8 mouse cellular contexts compared by ENCODE assay signal in genomic region chr8:95488698-95489332, GRCm38 (mm10). TPM values are rescaled to one million over a fixed set of nuclear protein-coding genes. Genes with fewer than 3 reads are reported as not detected.
A peak's percentile ranks its signal among the peaks of the same experiment; 100 is the strongest.
DNase-seq lines count a peak whose midpoint lies in the region; ATAC-seq lines count a peak whose summit lies in the region.

No protein-coding gene starts in this region.

- DNase-seq in adrenal gland, adult (ENCODE audit: inconsistent age in 2 of 2, low spot score in 1 of 2): peak; percentile 88 to 96
- peak; percentile 75 for DNase-seq in embryo, embryonic 10 days (ENCODE audit: low spot score)
- peak; percentile 89 for DNase-seq in gastrocnemius, postnatal 14 days
- peak; percentile 75 to 84 for DNase-seq in left cerebral cortex, postnatal 25 days (ENCODE audit: low spot score in 2 of 2)
- DNase-seq in mesoderm, embryonic 11.5 days (ENCODE audit: low read depth, low spot score): peak; percentile 76
- peak; percentile 89 for DNase-seq in right cerebral cortex, postnatal 25 days
- peak; percentile 84 to 89 for DNase-seq in urinary bladder, postnatal 4 days (ENCODE audit: low spot score in 2 of 2)

- peak; percentile 95 for ATAC-seq in inflammation-experienced regulatory T-cells, adult 6 months

- intact Hi-C loops in gastrocnemius, postnatal 14 days (cut with DNase I; ENCODE audit: low total_unique reads): no loop called here
- intact Hi-C loops in left cerebral cortex, postnatal 25 days (cut with DNase I): loop anchor here (2.0 kb wide), 1 partner anchor 54 kb away; the partner anchor contains the start of gene Cfap20

RNA-seq across cellular contexts. Expression of gene Csnk2a2, which starts 1.0 kb away (rescaled TPM):
- total RNA-seq in gastrocnemius, postnatal 14 days (2021): 10 to 100 TPM; 22.4 to 30.3 TPM
- 10 to 100 TPM; 10.6 to 16.8 (median 12.5) TPM for polyA plus RNA-seq in inflammation-experienced regulatory T-cells, adult 6 months (2017; shearing (Covaris generic))
- total RNA-seq in left cerebral cortex, postnatal 25 days (2021): 10 to 100 TPM; 92.1 to 99.1 TPM

RNA-seq across cellular contexts. Expression of gene Ccdc113, which starts 45.1 kb away (rescaled TPM):
- total RNA-seq in gastrocnemius, postnatal 14 days (2021): not detected
- not detected for polyA plus RNA-seq in inflammation-experienced regulatory T-cells, adult 6 months (2017; shearing (Covaris generic))
- total RNA-seq in left cerebral cortex, postnatal 25 days (2021): 1 to 10 TPM; 2.0 to 2.2 TPM

RNA-seq across cellular contexts. Expression of gene Cfap20, which starts 54.1 kb away (rescaled TPM):
- 10 to 100 TPM in 1 of 2 experiments, 1 to 10 TPM in 1; 9.7 to 13.1 TPM for total RNA-seq in gastrocnemius, postnatal 14 days (2021)
- 10 to 100 TPM; 55.7 to 72.2 (median 70.1) TPM for polyA plus RNA-seq in inflammation-experienced regulatory T-cells, adult 6 months (2017; shearing (Covaris generic))
- total RNA-seq in left cerebral cortex, postnatal 25 days (2021): 10 to 100 TPM; 57.8 to 60.0 TPM

Comparison
In these comparisons a context has a peak if more than half of its experiments do, and no peak if none do; other contexts are left out.
1. Peak in every context shown above with its lines: DNase-seq and ATAC-seq.
2. RNA of gene Cfap20, which starts 54.1 kb away (total RNA-seq): 57.8 to 60.0 TPM in left cerebral cortex, postnatal 25 days; 9.7 to 13.1 TPM in gastrocnemius, postnatal 14 days; every median in the first group is over 4 times any median in the second.